Mouse (Mus musculus) intestine, embryonic 16.5 days (tissue): ENCODE data around the gene Dhx40. TPM values are rescaled to one million over a fixed set of nuclear protein-coding genes. Genes with fewer than 3 reads are reported as not detected.

ENCODE experiments used
- ATAC-seq: fragments of 200-750 bp; cut with Nextera tagmentation; 2 replicates; pipeline ENCODE4 v1.8.0; 2017; ENCODE audit warnings: moderate TSS enrichment, moderate library complexity
- H3K27ac ChIP-seq: fragments of 300-500 bp; sonication (generic); 2 replicates; pipeline ENCODE4 v1.5.1; 2014; ENCODE audit warnings: mild to moderate bottlenecking, low read length
- H3K27me3 ChIP-seq: fragments of 300-500 bp; sonication (generic); replicated peaks from 2 replicates; pipeline ENCODE4 v1.6.1; 2014; ENCODE audit warnings: low read length, control low read depth, mixed read lengths; ENCODE audit not compliant: control insufficient read depth, insufficient read depth
- H3K36me3 ChIP-seq: fragments of 300-500 bp; sonication (generic); 2 replicates; pipeline ENCODE4 v1.6.1; 2014; ENCODE audit warnings: low read length, control low read depth; ENCODE audit not compliant: control insufficient read depth, insufficient read depth
- H3K4me1 ChIP-seq: fragments of 300-500 bp; sonication (generic); 2 replicates; pipeline ENCODE4 v1.6.1; 2014; ENCODE audit warnings: low read length, control low read depth, mixed read lengths; ENCODE audit not compliant: control insufficient read depth, insufficient read depth
- H3K4me2 ChIP-seq: fragments of 300-500 bp; sonication (generic); 2 replicates; pipeline ENCODE4 v1.6.1; 2014; ENCODE audit warnings: low read depth, low read length, control low read depth
- H3K4me3 ChIP-seq: fragments of 300-500 bp; sonication (generic); 2 replicates; pipeline ENCODE4 v1.5.1; 2014; ENCODE audit warnings: mild to moderate bottlenecking, low read length
- H3K9ac ChIP-seq: fragments of 300-500 bp; sonication (generic); 2 replicates; pipeline ENCODE4 v1.6.1; 2014; ENCODE audit warnings: low read depth, low read length
- H3K9me3 ChIP-seq: fragments of 300-500 bp; sonication (generic); 2 replicates; pipeline ENCODE4 v1.6.1; 2016; ENCODE audit warnings: low read length, control low read depth; ENCODE audit not compliant: control insufficient read depth
- WGBS: fragments of 180-500 bp; shearing (Covaris S2); extraction: QIAGEN DNeasy Blood & Tissue Kit; methylation state at CpG from one replicate; pipeline ENCODE4 v1.1.7; 2014; 5-methylcytosine and 5-hydroxymethylcytosine counted together
- polyA plus RNA-seq: library from polyadenylated mRNA; unstranded; fragments of >200 nt; fragmentation: Nextera tagmentation; extraction: Ambion mirVana; gene quantifications from 2 replicates; pipeline ENCODE4 v1.2.1, GENCODE M21; 2015

The Dhx40 gene
- polyA plus RNA-seq, 1 experiment from 2014 or later: 13.2 TPM

GRCm38 (mm10) chr11:86840511-86841154 lies 33.1 kb upstream of the Dhx40 start:
- Histone ChIP-seq H3K9ac (no peak overlapping the region), H3K27me3 (no peaks in the 10 kb centered on the region), H3K4me3 (no peak overlapping the region), H3K36me3 (no peaks in the 10 kb centered on the region), H3K4me1 (peaks cover 15% of the 10 kb centered on the region), H3K27ac (peak overlapping the region; percentile 23; the same call in 1 of the 2 replicates), H3K4me2 (no peak overlapping the region), H3K9me3 (no peaks in the 10 kb centered on the region)
- peak; percentile 88 for ATAC-seq
- 5% methylated on average over 3 of the region's 3 CpGs for WGBS

- Histone ChIP-seq H3K9ac (no peak overlapping the region), H3K4me1 (peaks cover 15% of the 10 kb centered on the region), H3K36me3 (no peaks in the 10 kb centered on the region), H3K4me3 (no peak overlapping the region), H3K9me3 (no peaks in the 10 kb centered on the region), H3K27ac (peak overlapping the region; percentile 59), H3K27me3 (no peaks in the 10 kb centered on the region), H3K4me2 (no peak overlapping the region)
- 0 out of 2 replicates have a peak, but pooled peaks have one; percentile 40 for ATAC-seq
- 40% methylated on average over 7 of the region's 7 CpGs for WGBS
Measured at GRCm38 (mm10) chr11:86839716-86840447, 32.3 kb upstream of the Dhx40 start.

- Histone ChIP-seq H3K27me3 (no peaks in the 10 kb centered on the region), H3K36me3 (no peaks in the 10 kb centered on the region), H3K4me1 (peaks cover 15% of the 10 kb centered on the region), H3K4me2 (no peak overlapping the region), H3K27ac (no peak overlapping the region), H3K9ac (no peak overlapping the region), H3K9me3 (no peaks in the 10 kb centered on the region), H3K4me3 (no peak overlapping the region)
- WGBS: 76% methylated on average over 1 of the region's 1 CpGs
- ATAC-seq: no peak
Measured at GRCm38 (mm10) chr11:86838792-86839191, 31.2 kb upstream of the Dhx40 start.

- Histone ChIP-seq H3K27me3 (no peaks in the 10 kb centered on the region), H3K27ac (no peak overlapping the region), H3K4me3 (no peak overlapping the region), H3K36me3 (no peaks in the 10 kb centered on the region), H3K4me1 (peaks cover 15% of the 10 kb centered on the region), H3K4me2 (no peak overlapping the region), H3K9ac (no peak overlapping the region), H3K9me3 (no peaks in the 10 kb centered on the region)
- ATAC-seq: peak; percentile 73
- WGBS: 58% methylated on average over 2 of the region's 2 CpGs
Measured at GRCm38 (mm10) chr11:86836366-86836765, 28.8 kb upstream of the Dhx40 start.

GRCm38 (mm10) chr11:86834628-86835338 lies 27.2 kb upstream of the Dhx40 start:
- Histone ChIP-seq H3K27ac (no peak overlapping the region), H3K9ac (no peak overlapping the region), H3K9me3 (no peaks in the 10 kb centered on the region), H3K4me3 (no peak overlapping the region), H3K27me3 (no peaks in the 10 kb centered on the region), H3K4me1 (0 out of 2 replicates have a peak, but pooled peaks cover 5% of the 10 kb centered on the region), H3K36me3 (no peaks in the 10 kb centered on the region), H3K4me2 (no peak overlapping the region)
- WGBS: 58% methylated on average over 8 of the region's 8 CpGs
- no peak for ATAC-seq

GRCm38 (mm10) chr11:86834050-86834449 lies 26.5 kb upstream of the Dhx40 start:
- no peaks in the 10 kb centered on the region for H3K4me1 ChIP-seq
- 84% methylated on average over 7 of the region's 7 CpGs for WGBS
- H3K36me3 ChIP-seq: no peaks in the 10 kb centered on the region
- H3K9me3 ChIP-seq: no peaks in the 10 kb centered on the region
- H3K4me3 ChIP-seq: no peak overlapping the region
- H3K9ac ChIP-seq: no peak overlapping the region
- ATAC-seq: no peak
- H3K27ac ChIP-seq: no peak overlapping the region
- no peaks in the 10 kb centered on the region for H3K27me3 ChIP-seq
- no peak overlapping the region for H3K4me2 ChIP-seq

GRCm38 (mm10) chr11:86833153-86833552 lies 25.6 kb upstream of the Dhx40 start:
- 58% methylated on average over 3 of the region's 3 CpGs for WGBS
- no peak overlapping the region for H3K9ac ChIP-seq
- no peaks in the 10 kb centered on the region for H3K9me3 ChIP-seq
- no peak overlapping the region for H3K4me3 ChIP-seq
- H3K4me1 ChIP-seq: no peaks in the 10 kb centered on the region
- H3K27me3 ChIP-seq: no peaks in the 10 kb centered on the region
- H3K27ac ChIP-seq: no peak overlapping the region
- H3K36me3 ChIP-seq: no peaks in the 10 kb centered on the region
- no peak overlapping the region for H3K4me2 ChIP-seq
- no peak for ATAC-seq

GRCm38 (mm10) chr11:86828396-86828795 lies 20.9 kb upstream of the Dhx40 start:
- no peak overlapping the region for H3K27ac ChIP-seq

GRCm38 (mm10) chr11:86827476-86828245 lies 20.1 kb upstream of the Dhx40 start:
- Histone ChIP-seq H3K9ac (no peak overlapping the region), H3K4me3 (no peak overlapping the region), H3K4me2 (no peak overlapping the region), H3K36me3 (no peaks in the 10 kb centered on the region), H3K4me1 (no peaks in the 10 kb centered on the region), H3K27me3 (no peaks in the 10 kb centered on the region), H3K9me3 (no peaks in the 10 kb centered on the region), H3K27ac (no peak overlapping the region)
- 68% methylated on average over 2 of the region's 2 CpGs for WGBS
- no peak for ATAC-seq

More at GRCm38 (mm10) chr11:86828396-86828795, 20.9 kb upstream of the Dhx40 start:
- Histone ChIP-seq H3K27me3 (no peaks in the 10 kb centered on the region), H3K4me3 (no peak overlapping the region), H3K9ac (no peak overlapping the region), H3K4me1 (no peaks in the 10 kb centered on the region), H3K36me3 (no peaks in the 10 kb centered on the region), H3K4me2 (no peak overlapping the region), H3K9me3 (no peaks in the 10 kb centered on the region)
- WGBS: 48% methylated on average over 6 of the region's 6 CpGs
- no peak for ATAC-seq
